Mouse (Mus musculus) frontal cortex, adult (tissue): ENCODE measurements at regions not wholly inside any gene's neighbourhood (a gene's known extent, or its start where the extent isn't known, plus 50 kb on each side); places are given as distances from the start of the nearest gene placed in this dataset.

ENCODE experiments used
- ATAC-seq: cut with Nextera tagmentation; 2 replicates; pipeline ENCODE4 v1.9.2; 2017; ENCODE audit warnings: mild to moderate bottlenecking, moderate library complexity, mixed read lengths; ENCODE audit not compliant: low TSS enrichment

DNA sequence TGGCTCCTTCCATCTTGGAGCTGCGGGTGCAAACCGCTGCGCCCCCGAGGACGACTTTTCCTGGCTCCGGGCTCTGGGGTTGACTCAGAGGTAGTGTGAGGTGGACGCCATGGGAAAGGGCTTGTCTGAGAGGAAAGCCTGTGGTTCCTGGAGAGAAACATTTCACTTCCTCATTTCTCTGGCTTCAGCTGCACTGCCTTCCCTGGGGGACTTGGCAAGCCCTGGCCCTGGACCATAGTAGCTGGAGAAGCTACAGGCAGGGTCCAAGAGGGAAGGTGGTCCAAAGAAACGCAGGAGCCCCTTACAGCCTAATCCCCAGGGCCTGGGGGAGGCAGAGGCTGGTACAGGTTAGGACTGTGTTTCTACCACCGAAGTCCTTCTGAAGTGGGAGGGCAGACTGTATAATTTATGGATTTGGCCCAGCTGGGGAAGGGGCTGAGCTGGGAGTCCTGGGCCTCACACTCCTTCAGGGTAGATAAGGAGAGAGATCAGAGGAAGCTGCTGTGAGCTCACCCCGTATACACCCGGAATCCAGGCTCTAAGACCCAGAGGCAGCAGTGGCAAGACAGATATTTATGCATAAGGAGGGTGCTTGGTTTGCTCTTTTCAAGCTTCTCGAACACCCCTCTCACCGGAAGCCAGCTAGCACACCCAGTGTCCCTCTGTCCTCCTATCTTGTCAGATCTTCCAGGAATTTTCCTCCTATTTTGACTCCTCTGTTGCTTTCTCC, 50.0 kb upstream of the Podxl start:
- no peak for ATAC-seq
